Mouse (Mus musculus): ENCODE results near the gene Asic2. TPM values are rescaled to one million over a fixed set of nuclear protein-coding genes. Genes with fewer than 3 reads are reported as not detected.

Asic2 gene
- total and polyA plus RNA-seq, 2 experiments from 2014 or later, result 19.8 to 60.2 TPM

- no peak for ATAC-seq (ENCODE audit: low FRiP score)
- WGBS, result 91% methylated on average over 11 of the region's 11 CpGs
- no peak overlapping the region for H3K4me2 ChIP-seq (ENCODE audit: low read depth, low read length, poor library complexity, severe bottlenecking)
- no peak overlapping the region for H3K9ac ChIP-seq (replicated peaks; ENCODE audit: low read length, poor library complexity, severe bottlenecking)
- H3K36me3 ChIP-seq (ENCODE audit: insufficient read depth, low read length), result no peaks in the 10 kb centered on the region
- TF ChIP-seq CTCF (IDR thresholded peaks at IDR 0.05), result no peak
- no peak overlapping the region for H3K4me3 ChIP-seq (ENCODE audit: low read depth, low read length)
- no peak overlapping the region for H3K27ac ChIP-seq (ENCODE audit: low read depth, low read length)
- H3K9me3 ChIP-seq (ENCODE audit: low read length), result no peaks in the 10 kb centered on the region
- H3K4me1 ChIP-seq (ENCODE audit: insufficient read depth, low read length), result no peaks in the 10 kb centered on the region; the same call in 1 of the 2 replicates
- H3K27me3 ChIP-seq (ENCODE audit: insufficient read depth, low read length), result no peaks in the 10 kb centered on the region
- DNase-seq (ENCODE audit: low spot score), result no peak
Measured at GRCm38 (mm10) chr11:80854430-80854829, 1113.8 kb downstream of the Asic2 start.

- H3K27ac ChIP-seq (ENCODE audit: low read depth, low read length), result no peak overlapping the region
- 39% methylated on average over 3 of the region's 3 CpGs for WGBS
- no peak overlapping the region for H3K4me3 ChIP-seq (ENCODE audit: low read depth, low read length)
- ATAC-seq (ENCODE audit: low FRiP score) (peak; percentile 56), DNase-seq (ENCODE audit: low spot score) (peak; percentile 73)
- H3K36me3 ChIP-seq (ENCODE audit: insufficient read depth, low read length), result no peaks in the 10 kb centered on the region
- no peak for TF ChIP-seq CTCF (IDR thresholded peaks at IDR 0.05)
- H3K4me2 ChIP-seq (ENCODE audit: low read depth, low read length, poor library complexity, severe bottlenecking), result no peak overlapping the region
- H3K27me3 ChIP-seq (ENCODE audit: insufficient read depth, low read length), result no peaks in the 10 kb centered on the region
- H3K9me3 ChIP-seq (ENCODE audit: low read length), result no peaks in the 10 kb centered on the region
- no peaks in the 10 kb centered on the region; the same call in 1 of the 2 replicates for H3K4me1 ChIP-seq (ENCODE audit: insufficient read depth, low read length)
- H3K9ac ChIP-seq (replicated peaks; ENCODE audit: low read length, poor library complexity, severe bottlenecking), result no peak overlapping the region
Measured at GRCm38 (mm10) chr11:80853014-80853413, 1115.2 kb downstream of the Asic2 start.

GRCm38 (mm10) chr11:80851859-80852258, 1116.4 kb downstream of the Asic2 start:
- Histone ChIP-seq H3K27ac (ENCODE audit: low read depth, low read length) (no peak overlapping the region), H3K4me2 (ENCODE audit: low read depth, low read length, poor library complexity, severe bottlenecking) (no peak overlapping the region), H3K4me3 (ENCODE audit: low read depth, low read length) (no peak overlapping the region), H3K9ac (replicated peaks; ENCODE audit: low read length, poor library complexity, severe bottlenecking) (no peak overlapping the region), H3K36me3 (ENCODE audit: insufficient read depth, low read length) (no peaks in the 10 kb centered on the region), H3K27me3 (ENCODE audit: insufficient read depth, low read length) (no peaks in the 10 kb centered on the region), H3K4me1 (ENCODE audit: insufficient read depth, low read length) (no peaks in the 10 kb centered on the region; the same call in 1 of the 2 replicates), H3K9me3 (ENCODE audit: low read length) (no peaks in the 10 kb centered on the region)
- ATAC-seq (ENCODE audit: low FRiP score) (no peak), DNase-seq (ENCODE audit: low spot score) (no peak)
- WGBS, result 49% methylated on average over 5 of the region's 5 CpGs
- TF ChIP-seq CTCF (IDR thresholded peaks at IDR 0.05), result peak; percentile 50

GRCm38 (mm10) chr11:80848131-80848530, 1120.1 kb downstream of the Asic2 start:
- no peak for TF ChIP-seq CTCF (IDR thresholded peaks at IDR 0.05)
- no peaks in the 10 kb centered on the region for H3K27me3 ChIP-seq (ENCODE audit: insufficient read depth, low read length)
- no peaks in the 10 kb centered on the region for H3K9me3 ChIP-seq (ENCODE audit: low read length)
- DNase-seq (ENCODE audit: low spot score), result no peak
- H3K4me2 ChIP-seq (ENCODE audit: low read depth, low read length, poor library complexity, severe bottlenecking), result no peak overlapping the region
- H3K4me1 ChIP-seq (ENCODE audit: insufficient read depth, low read length), result no peaks in the 10 kb centered on the region; the same call in 1 of the 2 replicates
- 44% methylated on average over 5 of the region's 5 CpGs for WGBS
- H3K27ac ChIP-seq (ENCODE audit: low read depth, low read length), result no peak overlapping the region
- no peak overlapping the region for H3K9ac ChIP-seq (replicated peaks; ENCODE audit: low read length, poor library complexity, severe bottlenecking)
- H3K4me3 ChIP-seq (ENCODE audit: low read depth, low read length), result no peak overlapping the region
- no peaks in the 10 kb centered on the region for H3K36me3 ChIP-seq (ENCODE audit: insufficient read depth, low read length)
- ATAC-seq (ENCODE audit: low FRiP score), result no peak

GRCm38 (mm10) chr11:80846115-80846514, 1122.1 kb downstream of the Asic2 start:
- no peaks in the 10 kb centered on the region for H3K4me1 ChIP-seq (ENCODE audit: insufficient read depth, low read length)
- no peaks in the 10 kb centered on the region for H3K27me3 ChIP-seq (ENCODE audit: insufficient read depth, low read length)
- TF ChIP-seq CTCF (IDR thresholded peaks at IDR 0.05), result no peak
- no peaks in the 10 kb centered on the region for H3K36me3 ChIP-seq (ENCODE audit: insufficient read depth, low read length)
- H3K4me2 ChIP-seq (ENCODE audit: low read depth, low read length, poor library complexity, severe bottlenecking), result no peak overlapping the region
- DNase-seq (ENCODE audit: low spot score), result no peak
- ATAC-seq (ENCODE audit: low FRiP score), result no peak
- no peak overlapping the region for H3K27ac ChIP-seq (ENCODE audit: low read depth, low read length)
- H3K9ac ChIP-seq (replicated peaks; ENCODE audit: low read length, poor library complexity, severe bottlenecking), result no peak overlapping the region
- WGBS, result 60% methylated on average over 3 of the region's 3 CpGs
- H3K9me3 ChIP-seq (ENCODE audit: low read length), result no peaks in the 10 kb centered on the region
- no peak overlapping the region for H3K4me3 ChIP-seq (ENCODE audit: low read depth, low read length)

GRCm38 (mm10) chr11:80845486-80845885, 1122.8 kb downstream of the Asic2 start:
- no peaks in the 10 kb centered on the region for H3K9me3 ChIP-seq (ENCODE audit: low read length)
- TF ChIP-seq CTCF (IDR thresholded peaks at IDR 0.05), result no peak
- H3K4me1 ChIP-seq (ENCODE audit: insufficient read depth, low read length), result no peaks in the 10 kb centered on the region
- H3K27ac ChIP-seq (ENCODE audit: low read depth, low read length), result no peak overlapping the region
- ATAC-seq (ENCODE audit: low FRiP score), result no peak
- no peak overlapping the region for H3K4me3 ChIP-seq (ENCODE audit: low read depth, low read length)
- WGBS, result 64% methylated on average over 7 of the region's 7 CpGs
- no peak for DNase-seq (ENCODE audit: low spot score)
- no peak overlapping the region for H3K9ac ChIP-seq (replicated peaks; ENCODE audit: low read length, poor library complexity, severe bottlenecking)
- H3K4me2 ChIP-seq (ENCODE audit: low read depth, low read length, poor library complexity, severe bottlenecking), result no peak overlapping the region
- no peaks in the 10 kb centered on the region for H3K27me3 ChIP-seq (ENCODE audit: insufficient read depth, low read length)
- no peaks in the 10 kb centered on the region for H3K36me3 ChIP-seq (ENCODE audit: insufficient read depth, low read length)

Data from midbrain, postnatal 0 days (tissue).